Mouse (Mus musculus) kidney, adult 2 months (tissue): ENCODE measurements around the gene Lef1. TPM values are rescaled to one million over a fixed set of nuclear protein-coding genes. Genes with fewer than 3 reads are reported as not detected.
A peak's percentile ranks its signal among the peaks of the same experiment; 100 is the strongest.

Experiments used
- DNase-seq: peaks from one replicate; pipeline ENCODE4 v3.0.0; 2021
- H3K27ac ChIP-seq: fragments of 200-500 bp; 2 replicates; pipeline ENCODE4 v1.5.1; 2012; ENCODE audit warnings: low read depth, low read length, control low read depth, inconsistent platforms; ENCODE audit not compliant: insufficient read depth
- H3K27me3 ChIP-seq: fragments of 200-500 bp; replicated peaks from 2 replicates; pipeline ENCODE4 v1.6.1; 2012; ENCODE audit warnings: mild to moderate bottlenecking, moderate library complexity, low read length, inconsistent platforms; ENCODE audit not compliant: control insufficient read depth, insufficient read depth
- H3K36me3 ChIP-seq: fragments of 200-500 bp; 2 replicates; pipeline ENCODE4 v1.6.1; 2012; ENCODE audit warnings: mild to moderate bottlenecking, moderate library complexity, low read length, inconsistent platforms; ENCODE audit not compliant: control insufficient read depth, insufficient read depth
- H3K4me1 ChIP-seq: fragments of 200-500 bp; 2 replicates; pipeline ENCODE4 v1.6.1; 2011; ENCODE audit warnings: low read length; ENCODE audit not compliant: control insufficient read depth, insufficient read depth
- H3K4me3 ChIP-seq: fragments of 200-500 bp; 2 replicates; pipeline ENCODE4 v1.5.1; 2011; ENCODE audit warnings: mild to moderate bottlenecking, low read depth, low read length, control low read depth; ENCODE audit not compliant: insufficient read depth
- CTCF ChIP-seq: fragments of 200-500 bp; conservative IDR thresholded peaks from 2 replicates; pipeline ENCODE4 v1.5.1; 2011; ENCODE audit warnings: low read depth, mild to moderate bottlenecking, control low read depth, low read length, moderate library complexity, mixed read lengths; ENCODE audit not compliant: insufficient read depth, insufficient read length
- POLR2A ChIP-seq: fragments of 200-500 bp; IDR thresholded peaks from one replicate; pipeline ENCODE4 v1.6.1; 2011; ENCODE audit warnings: low read depth, low read length, control low read depth
- WGBS: fragments of 180-500 bp; shearing (Covaris S2); methylation state at CpG from one replicate; pipeline ENCODE4 v1.1.7; 2018; 5-methylcytosine and 5-hydroxymethylcytosine counted together
- polyA plus RNA-seq: library from polyadenylated mRNA; depleted of rRNA; stranded (reverse); fragments of >200 nt; gene quantifications from 2 replicates; pipeline ENCODE4 v1.2.3, GENCODE M21; 2012

Gene Lef1
- polyA plus RNA-seq, 1 experiment, result 8.4 TPM

GRCm38 (mm10) chr3:131155066-131155465 lies 44.8 kb downstream of the Lef1 start:
- Histone ChIP-seq H3K4me1 (no peaks in the 10 kb centered on the region), H3K36me3 (no peaks in the 10 kb centered on the region), H3K4me3 (no peak overlapping the region), H3K27ac (no peak overlapping the region), H3K27me3 (no peaks in the 10 kb centered on the region)
- 82% methylated on average over 7 of the region's 7 CpGs for WGBS
- no peak for TF ChIP-seq POLR2A
- no peak for TF ChIP-seq CTCF
- DNase-seq, result no peak

GRCm38 (mm10) chr3:131155657-131156056 lies 45.4 kb downstream of the Lef1 start:
- TF ChIP-seq POLR2A (no peak), CTCF (no peak)
- 70% methylated on average over 3 of the region's 3 CpGs for WGBS
- Histone ChIP-seq H3K4me1 (no peaks in the 10 kb centered on the region), H3K27ac (no peak overlapping the region), H3K4me3 (no peak overlapping the region), H3K36me3 (no peaks in the 10 kb centered on the region), H3K27me3 (no peaks in the 10 kb centered on the region)
- DNase-seq, result no peak

- 48% methylated on average over 11 of the region's 11 CpGs for WGBS
- Histone ChIP-seq H3K4me3 (no peak overlapping the region), H3K27ac (no peak overlapping the region)
Observed at GRCm38 (mm10) chr3:131156377-131156776, 46.1 kb downstream of the Lef1 start.

DNA sequence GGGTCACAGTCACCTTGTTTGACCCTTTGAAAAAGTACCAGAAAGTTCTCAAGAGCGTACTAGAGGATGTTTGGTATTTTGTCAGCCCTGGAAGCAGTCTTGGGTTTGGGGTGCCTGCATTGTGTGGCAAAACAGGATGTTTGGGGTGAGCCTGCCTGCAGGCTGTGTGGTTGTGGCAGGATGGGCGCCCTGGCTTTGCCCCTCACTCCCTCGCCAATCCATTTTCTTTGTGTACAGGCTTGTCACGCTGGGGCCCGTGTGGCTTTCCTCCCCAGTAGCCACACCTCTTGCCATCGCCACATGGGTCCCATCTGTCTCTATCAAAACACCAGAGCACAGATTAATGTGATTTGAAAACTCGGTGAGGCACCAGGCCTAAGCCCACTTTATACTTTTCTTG lies 47.2 kb downstream of the Lef1 start:
- 55% methylated on average over 7 of the region's 7 CpGs for WGBS
- DNase-seq, result peak; percentile 4
- H3K4me3 ChIP-seq, result no peak overlapping the region
- no peak for TF ChIP-seq POLR2A
- no peak for TF ChIP-seq CTCF
- H3K27me3 ChIP-seq, result no peaks in the 10 kb centered on the region
- H3K4me1 ChIP-seq, result no peaks in the 10 kb centered on the region
- no peak overlapping the region for H3K27ac ChIP-seq
- H3K36me3 ChIP-seq, result no peaks in the 10 kb centered on the region

More at GRCm38 (mm10) chr3:131156377-131156776, 46.1 kb downstream of the Lef1 start:
- Histone ChIP-seq H3K27me3 (no peaks in the 10 kb centered on the region), H3K4me1 (no peaks in the 10 kb centered on the region), H3K36me3 (no peaks in the 10 kb centered on the region)
- no peak for TF ChIP-seq POLR2A
- TF ChIP-seq CTCF, result no peak
- DNase-seq, result no peak

GRCm38 (mm10) chr3:131159204-131159760 lies 49.0 kb downstream of the Lef1 start:
- Histone ChIP-seq H3K27ac (no peak overlapping the region), H3K36me3 (no peaks in the 10 kb centered on the region), H3K4me1 (no peaks in the 10 kb centered on the region), H3K27me3 (no peaks in the 10 kb centered on the region), H3K4me3 (no peak overlapping the region)
- DNase-seq, result no peak
- 65% methylated on average over 12 of the region's 12 CpGs for WGBS
- no peak for TF ChIP-seq POLR2A
- TF ChIP-seq CTCF, result no peak

DNA sequence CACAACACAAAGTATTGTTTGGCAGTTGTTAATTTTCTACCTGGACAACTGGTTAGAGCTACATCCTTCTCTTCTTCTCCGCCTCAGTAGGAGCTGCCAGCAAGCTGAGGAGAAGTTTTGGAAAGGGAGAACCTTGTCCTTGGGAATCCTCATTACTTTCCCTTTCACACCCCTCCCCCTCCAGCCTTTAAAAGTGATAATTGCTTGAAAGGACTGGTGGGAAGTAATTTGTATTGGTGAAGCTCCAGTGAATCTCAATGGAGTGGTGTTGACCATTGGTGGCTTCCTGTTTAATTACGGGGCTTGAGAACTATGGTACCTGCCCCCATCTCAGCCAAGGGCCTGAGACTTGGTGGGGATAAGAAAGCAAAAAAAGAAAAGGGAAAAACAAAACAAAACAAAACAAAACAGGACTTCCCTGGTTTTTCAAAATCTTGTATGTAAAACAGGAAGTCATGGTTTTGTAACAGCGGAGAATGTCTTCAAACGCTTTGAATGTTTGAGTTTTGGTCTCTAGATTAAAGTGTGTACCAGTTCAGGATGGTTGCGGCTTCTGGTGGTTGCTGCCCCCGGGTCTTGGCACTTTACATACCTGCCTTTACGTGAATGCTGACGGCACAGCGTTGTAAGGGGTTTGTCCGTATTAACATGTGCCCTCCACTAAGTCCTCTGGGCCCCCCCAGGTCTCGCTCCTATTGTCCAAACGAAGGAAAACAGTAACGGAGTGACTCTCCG lies 49.8 kb downstream of the Lef1 start:
- TF ChIP-seq CTCF, result no peak
- TF ChIP-seq POLR2A, result no peak
- WGBS, result 67% methylated on average over 14 of the region's 14 CpGs
- Histone ChIP-seq H3K36me3 (no peaks in the 10 kb centered on the region), H3K27ac (no peak overlapping the region), H3K4me1 (no peaks in the 10 kb centered on the region), H3K27me3 (no peaks in the 10 kb centered on the region), H3K4me3 (no peak overlapping the region)
- DNase-seq, result no peak

DNA sequence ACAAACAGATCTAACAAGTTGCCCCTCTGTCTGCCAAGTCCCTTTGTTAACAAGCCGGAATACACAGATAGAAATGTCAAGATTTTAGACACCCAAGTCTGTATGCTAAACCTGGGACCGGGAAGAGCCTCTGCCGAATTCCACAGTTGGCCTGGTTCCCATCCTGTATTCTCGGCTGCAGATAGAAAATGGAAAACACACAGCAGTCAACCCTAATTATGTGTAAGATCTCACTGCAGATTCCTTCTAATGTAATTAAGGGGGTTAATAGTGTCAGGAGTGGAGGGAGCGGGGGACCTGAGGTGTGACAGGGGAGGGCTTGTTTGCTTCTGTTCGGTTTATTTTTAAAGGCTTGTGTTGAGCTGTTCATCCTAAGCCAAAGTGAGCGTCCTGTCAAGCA lies 50.6 kb downstream of the Lef1 start:
- no peaks in the 10 kb centered on the region for H3K36me3 ChIP-seq
- H3K27me3 ChIP-seq, result no peaks in the 10 kb centered on the region
- 45% methylated on average over 7 of the region's 7 CpGs for WGBS
- no peaks in the 10 kb centered on the region for H3K4me1 ChIP-seq
- no peak for DNase-seq
- TF ChIP-seq CTCF (no peak), POLR2A (no peak)
- no peak overlapping the region for H3K4me3 ChIP-seq
- H3K27ac ChIP-seq, result no peak overlapping the region

DNA sequence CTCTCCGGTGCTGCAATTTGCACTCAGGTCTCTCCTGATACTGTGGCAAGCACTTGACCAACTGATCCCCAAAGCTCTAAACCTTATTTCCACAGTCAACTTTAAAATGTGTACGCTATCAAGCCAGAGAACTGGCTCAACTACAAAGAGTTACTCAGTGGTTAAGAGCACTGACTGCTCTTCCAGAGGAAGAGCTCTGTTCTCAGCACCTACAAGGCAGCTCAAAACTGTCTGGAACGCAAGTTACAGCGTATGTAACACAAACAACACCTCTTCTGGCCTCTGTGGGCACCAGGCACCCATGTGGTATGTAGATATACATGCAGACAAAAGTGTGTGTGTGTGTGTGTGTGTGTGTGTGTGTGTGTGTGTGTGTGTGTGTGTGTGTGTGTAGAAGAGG lies 57.5 kb downstream of the Lef1 start:
- Histone ChIP-seq H3K27me3 (no peaks in the 10 kb centered on the region), H3K4me1 (no peaks in the 10 kb centered on the region), H3K36me3 (no peaks in the 10 kb centered on the region), H3K4me3 (no peak overlapping the region), H3K27ac (no peak overlapping the region)
- no peak for TF ChIP-seq CTCF
- TF ChIP-seq POLR2A, result no peak
- no peak for DNase-seq
- 91% methylated on average over 4 of the region's 4 CpGs for WGBS
